Mouse (Mus musculus) CD4-positive, CD25-positive, alpha-beta regulatory T cell, adult 9 weeks (primary cell): ENCODE data around the gene Blvra. TPM values are rescaled to one million over a fixed set of nuclear protein-coding genes. Genes with fewer than 3 reads are reported as not detected.

ENCODE experiments used
- polyA plus RNA-seq: library from polyadenylated mRNA; unstranded; fragments of 100-300 nt; shearing (Covaris generic); gene quantifications from one replicate; pipeline ENCODE4 v1.2.1, GENCODE M21; 2017

Blvra gene
- polyA plus RNA-seq, result 85.0 TPM

DNA sequence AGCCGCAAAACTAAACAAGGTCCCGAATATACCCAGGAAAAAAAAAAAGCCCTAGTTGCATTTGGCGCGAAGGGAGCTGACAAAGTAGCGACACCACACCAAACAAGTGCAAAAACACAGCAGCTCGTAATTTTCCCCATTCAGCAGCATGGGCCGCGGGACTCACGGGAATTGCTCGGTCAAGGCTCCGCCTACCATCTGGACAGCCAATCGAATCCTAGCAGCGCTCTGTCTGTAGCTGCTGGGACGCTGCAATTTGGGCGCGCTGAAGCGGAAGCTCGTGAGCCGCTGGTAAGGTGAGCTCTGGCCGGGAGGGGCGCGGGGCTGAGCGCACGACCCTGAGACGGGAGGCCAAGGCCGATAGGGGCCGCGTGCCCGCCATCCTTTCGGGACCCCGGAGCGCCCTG, at the start of gene Blvra:
Gene Blvra, plus strand, starts transcription at position 231 of the 407 bp plus-strand sequence.

DNA sequence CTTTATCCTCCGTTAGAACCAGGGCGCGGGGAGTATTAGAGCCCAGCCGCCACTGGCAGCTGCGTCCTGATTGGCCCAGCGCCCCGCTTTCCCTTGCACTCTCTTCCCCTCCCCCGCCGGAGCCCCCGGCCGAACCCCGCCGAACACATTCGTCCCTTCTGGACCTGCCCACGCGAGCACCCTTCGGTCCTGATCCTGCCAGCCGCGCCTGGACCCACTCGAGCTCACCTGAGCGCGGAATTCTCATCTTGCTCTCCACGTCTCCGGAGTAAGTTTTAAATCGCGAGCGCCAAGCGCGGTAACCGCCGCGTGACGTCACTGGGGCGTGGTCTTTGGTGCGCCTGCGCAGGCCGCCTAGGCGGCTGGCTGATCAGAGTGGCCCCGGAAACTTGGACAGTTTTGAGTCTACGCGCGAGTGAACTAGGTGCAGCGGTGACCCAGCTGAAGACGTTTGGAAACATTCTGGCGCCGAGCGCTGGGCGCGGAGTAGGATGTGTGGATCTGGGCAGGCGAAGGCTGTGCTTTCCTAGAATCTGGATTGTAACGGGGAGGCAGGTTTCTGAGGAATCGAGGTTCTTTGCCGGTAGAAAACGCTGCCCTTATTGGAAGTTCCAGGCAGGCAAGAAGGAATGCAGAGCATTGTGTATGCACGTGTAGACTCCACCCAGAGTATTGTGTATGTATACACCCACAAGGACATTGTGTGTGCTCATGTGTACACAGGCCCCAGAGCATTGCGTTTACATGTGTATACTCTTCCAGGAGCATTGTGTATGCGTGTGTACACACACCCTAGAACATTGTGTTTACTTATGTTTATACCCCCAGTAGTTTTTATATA, 63.4 kb downstream of the Blvra start, which contains the start of gene Ncaph:
Gene Ncaph, minus strand, starts transcription at position 334 of the 841 bp plus-strand sequence.

DNA sequence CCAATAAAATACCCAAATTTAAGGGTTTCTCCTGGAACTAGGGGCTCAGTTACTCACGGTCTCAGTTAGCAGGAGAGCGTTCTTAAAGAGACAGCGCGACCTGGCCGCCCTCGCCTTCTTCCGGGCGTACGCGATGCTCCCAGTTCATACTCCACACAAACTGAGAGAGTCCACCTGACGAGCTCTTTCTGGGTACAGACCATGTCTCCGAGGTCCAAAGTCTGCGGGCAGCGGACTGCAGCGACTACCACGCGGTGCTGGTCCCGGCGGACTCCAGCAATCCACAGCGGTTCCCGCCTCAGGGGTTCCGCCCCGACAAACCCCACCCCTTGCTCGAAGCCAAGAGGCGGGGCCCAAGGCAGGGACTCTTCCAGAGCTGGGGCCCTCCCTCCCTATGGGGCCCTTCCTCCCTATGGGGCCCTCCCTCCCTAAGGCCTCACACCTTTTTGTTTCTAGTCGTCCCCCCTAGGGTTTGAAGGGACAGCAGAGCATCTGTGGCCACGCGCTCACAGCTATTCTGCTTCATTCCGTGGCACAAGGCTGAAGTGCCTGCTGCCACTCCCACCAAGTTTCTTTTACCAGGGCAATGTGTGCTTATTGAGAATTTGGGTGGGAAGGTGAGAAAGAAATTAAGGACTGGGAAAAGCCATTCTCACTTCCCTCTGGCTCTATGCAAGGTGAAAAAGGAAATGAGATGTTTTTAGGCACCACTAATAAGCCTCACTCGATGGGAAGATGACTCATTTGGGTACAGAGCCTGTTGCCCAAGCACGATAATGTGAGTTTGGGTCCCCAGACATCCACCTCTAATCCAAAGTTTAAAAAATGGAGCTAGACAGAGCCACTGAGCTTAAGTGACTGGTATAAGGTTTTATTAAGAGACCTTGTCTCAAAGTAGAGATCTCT, 72.9 kb downstream of the Blvra start, which contains the start of gene Itpripl1:
Gene Itpripl1, minus strand, starts transcription at position 285 of the 906 bp plus-strand sequence.

Other genes starting within 250 kb of the Blvra start
- gene Trpm7, start 194.4 kb upstream of the Blvra start, polyA plus RNA-seq, result 94.1 TPM
- gene Sppl2a, start 137.4 kb upstream of the Blvra start, polyA plus RNA-seq, result 68.1 TPM
- 22.1 TPM for gene Ap4e1, start 61.9 kb upstream of the Blvra start, polyA plus RNA-seq
- 6.7 TPM for gene Ncaph, start 63.3 kb downstream of the Blvra start, polyA plus RNA-seq
- gene Itpripl1, start 72.8 kb downstream of the Blvra start, polyA plus RNA-seq, result 8.7 TPM
- gene 1810024B03Rik, start 137.6 kb downstream of the Blvra start, polyA plus RNA-seq, result 1.4 TPM
- gene Snrnp200, start 137.7 kb downstream of the Blvra start, polyA plus RNA-seq, result 129 TPM
- gene Ciao1, start 177.2 kb downstream of the Blvra start, polyA plus RNA-seq, result 119 TPM
- 23.9 TPM for gene Tmem127, start 177.2 kb downstream of the Blvra start, polyA plus RNA-seq
- 28.4 TPM for gene Stard7, start 199.6 kb downstream of the Blvra start, polyA plus RNA-seq